Mouse (Mus musculus) embryonic facial prominence, embryonic 11.5 days (tissue): ENCODE data around the gene Wap. TPM values are rescaled to one million over a fixed set of nuclear protein-coding genes. Genes with fewer than 3 reads are reported as not detected.

Experiments
- ATAC-seq: fragments of 200-750 bp; cut with Nextera tagmentation; replicated peaks from 2 replicates; pipeline ENCODE4 v1.8.0; 2017; ENCODE audit warnings: low read depth; ENCODE audit not compliant: insufficient number of reproducible peaks, low FRiP score, low TSS enrichment
- DNase-seq: peaks from one replicate; pipeline ENCODE4 v3.0.0-alpha.2; 2015; ENCODE audit warnings: low spot score
- H3K27ac ChIP-seq: fragments of 300-500 bp; sonication (generic); replicated peaks from 2 replicates; pipeline ENCODE4 v1.5.1; 2014; ENCODE audit warnings: mild to moderate bottlenecking, low read depth, low read length, control low read depth
- H3K27me3 ChIP-seq: fragments of 300-500 bp; sonication (generic); 2 replicates; pipeline ENCODE4 v1.6.1; 2014; ENCODE audit warnings: mild to moderate bottlenecking, low read length, moderate library complexity, mixed read lengths; ENCODE audit not compliant: control insufficient read depth, insufficient read depth
- H3K36me3 ChIP-seq: fragments of 300-500 bp; sonication (generic); replicated peaks from 2 replicates; pipeline ENCODE4 v1.6.1; 2014; ENCODE audit warnings: low read depth, mild to moderate bottlenecking, low read length, moderate library complexity, mixed read lengths; ENCODE audit not compliant: control insufficient read depth, insufficient read depth
- H3K4me1 ChIP-seq: fragments of 300-500 bp; sonication (generic); 2 replicates; pipeline ENCODE4 v1.6.1; 2014; ENCODE audit warnings: low read length, mixed read lengths; ENCODE audit not compliant: control insufficient read depth, insufficient read depth
- H3K4me2 ChIP-seq: fragments of 300-500 bp; sonication (generic); 2 replicates; pipeline ENCODE4 v1.6.1; 2014; ENCODE audit warnings: low read depth, mild to moderate bottlenecking, control low read depth, low read length, moderate library complexity
- H3K4me3 ChIP-seq: fragments of 300-500 bp; sonication (generic); 2 replicates; pipeline ENCODE4 v1.5.1; 2014; ENCODE audit warnings: low read depth, low read length, control low read depth
- H3K9ac ChIP-seq: fragments of 300-500 bp; sonication (generic); replicated peaks from 2 replicates; pipeline ENCODE4 v1.6.1; 2014; ENCODE audit warnings: mild to moderate bottlenecking, control low read depth, low read length
- H3K9me3 ChIP-seq: fragments of 300-500 bp; sonication (generic); replicated peaks from 2 replicates; pipeline ENCODE4 v1.6.1; 2016; ENCODE audit warnings: mild to moderate bottlenecking, low read length, inconsistent platforms, mixed read lengths; ENCODE audit not compliant: control insufficient read depth
- WGBS: fragments of 180-500 bp; shearing (Covaris S2); extraction: QIAGEN DNeasy Blood & Tissue Kit; methylation state at CpG from one replicate; pipeline ENCODE4 v1.1.7; 2014; 5-methylcytosine and 5-hydroxymethylcytosine counted together
- polyA plus RNA-seq: library from polyadenylated mRNA; unstranded; fragments of >200 nt; fragmentation: Nextera tagmentation; extraction: Ambion mirVana; gene quantifications from 2 replicates; pipeline ENCODE4 v1.2.1, GENCODE M21; 2014

Wap gene
- polyA plus RNA-seq, 1 experiment from 2014 or later: not detected

DNA sequence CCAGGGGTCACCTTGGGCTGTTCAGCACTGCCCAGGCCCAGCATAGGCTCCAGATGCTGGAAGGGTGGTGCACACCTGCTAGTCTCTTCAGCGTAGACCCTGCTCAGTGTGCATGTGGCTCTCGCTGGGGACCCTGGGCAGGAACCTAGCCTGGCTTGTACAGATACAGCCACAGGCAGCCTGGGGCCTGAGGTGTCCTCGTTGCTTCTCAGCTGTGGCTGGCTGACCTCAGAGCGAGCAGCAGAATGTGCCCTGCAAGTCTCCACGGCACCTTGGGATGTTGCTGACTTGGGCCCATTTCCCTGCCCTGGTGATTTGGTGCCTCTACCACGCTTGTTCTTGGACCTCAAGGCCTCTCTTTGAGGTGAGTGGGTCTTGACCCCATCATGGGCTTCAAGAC is 38.6 kb downstream of the Wap start:
- Histone ChIP-seq H3K9ac (no peak overlapping the region), H3K4me3 (no peak overlapping the region), H3K4me2 (no peak overlapping the region), H3K36me3 (peaks cover 5% of the 10 kb centered on the region), H3K27me3 (peaks cover 4% of the 10 kb centered on the region), H3K4me1 (peaks cover 4% of the 10 kb centered on the region), H3K27ac (no peak overlapping the region; the same call in 1 of the 2 replicates), H3K9me3 (no peaks in the 10 kb centered on the region)
- 80% methylated on average over 6 of the region's 6 CpGs for WGBS
- no peak for ATAC-seq
- DNase-seq: no peak

DNA sequence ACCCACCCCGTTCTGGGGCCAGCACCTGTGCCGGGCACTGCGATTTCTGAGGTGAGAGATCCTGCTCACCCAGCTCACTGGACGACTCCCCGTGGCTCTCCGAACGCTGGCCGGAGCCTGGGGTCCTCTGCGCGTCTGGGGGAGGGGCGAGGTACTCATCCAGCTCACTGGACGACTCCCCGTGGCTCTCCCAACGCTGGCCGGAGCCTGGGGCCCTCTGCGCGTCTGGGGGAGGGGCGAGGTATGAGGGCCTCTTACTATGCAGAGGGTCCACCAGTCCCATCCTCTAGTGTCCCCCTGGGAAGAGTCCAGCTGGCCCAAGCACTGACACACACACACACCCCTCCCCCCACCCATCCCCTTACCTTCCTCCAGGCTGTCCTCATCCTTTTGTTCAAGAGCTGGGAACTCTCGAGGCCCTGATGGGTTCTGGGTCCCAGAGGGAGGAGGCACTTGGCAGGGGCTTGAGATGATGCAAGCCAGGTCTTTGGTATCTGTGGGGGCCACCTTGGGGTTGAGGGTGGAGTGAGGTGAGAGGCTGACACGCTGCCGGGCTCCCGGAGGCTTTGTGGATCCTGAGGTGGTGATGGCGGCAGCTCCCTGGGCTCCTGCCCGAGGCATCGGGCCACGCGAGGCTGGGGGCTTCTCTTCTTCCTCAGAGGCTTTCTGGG is 39.3 kb downstream of the Wap start:
- ATAC-seq (peak; percentile 41; the same call in 1 of the 2 replicates), DNase-seq (peak; percentile 8)
- Histone ChIP-seq H3K27ac (no peak overlapping the region; the same call in 1 of the 2 replicates), H3K4me3 (no peak overlapping the region), H3K4me2 (no peak overlapping the region; the same call in 1 of the 2 replicates), H3K9me3 (no peaks in the 10 kb centered on the region), H3K27me3 (peaks cover 3% of the 10 kb centered on the region), H3K4me1 (peaks cover 4% of the 10 kb centered on the region), H3K36me3 (peaks cover 9% of the 10 kb centered on the region), H3K9ac (peak overlapping the region; percentile 37; the same call in 1 of the 2 replicates)
- 13% methylated on average over 27 of the region's 27 CpGs for WGBS

DNA sequence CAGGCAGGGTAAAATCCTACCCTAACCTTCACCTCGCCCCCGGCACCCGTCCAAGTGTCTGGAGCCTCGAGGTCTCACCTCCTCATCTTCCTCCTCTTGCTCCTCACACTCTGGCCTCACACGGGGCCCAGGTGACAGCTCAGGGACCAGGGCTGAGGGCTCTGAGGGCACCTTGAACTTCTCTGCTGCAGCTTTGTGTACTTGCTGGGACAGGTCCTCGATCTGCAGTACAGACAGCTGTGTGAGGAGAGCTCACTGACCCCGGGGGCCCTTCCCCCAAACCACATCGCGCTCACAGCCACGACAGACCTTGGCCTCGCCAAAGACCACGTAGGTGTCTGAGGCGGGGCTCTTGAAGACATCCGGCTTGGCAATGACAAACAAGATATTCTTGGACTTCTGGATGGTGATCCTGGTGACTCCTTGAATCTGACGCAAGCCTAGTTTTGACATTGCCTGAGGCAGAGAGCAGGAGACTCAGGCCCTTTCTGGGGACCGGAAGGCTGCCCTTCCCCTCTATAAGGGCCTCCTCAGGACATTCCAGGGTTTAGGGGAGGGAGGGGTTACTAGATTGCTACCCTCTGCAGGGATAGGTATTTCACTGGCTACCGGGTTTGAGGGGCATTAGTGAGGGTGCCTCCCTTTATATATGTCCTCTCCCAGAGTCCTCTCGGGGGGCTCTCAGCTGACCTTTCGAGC is 40.1 kb downstream of the Wap start:
- Histone ChIP-seq H3K27ac (no peak overlapping the region), H3K36me3 (peaks cover 12% of the 10 kb centered on the region), H3K9me3 (no peaks in the 10 kb centered on the region), H3K9ac (no peak overlapping the region), H3K4me3 (no peak overlapping the region), H3K4me2 (no peak overlapping the region; the same call in 1 of the 2 replicates), H3K4me1 (peaks cover 4% of the 10 kb centered on the region), H3K27me3 (peaks cover 3% of the 10 kb centered on the region)
- ATAC-seq (no peak), DNase-seq (no peak)
- 50% methylated on average over 19 of the region's 19 CpGs for WGBS

DNA sequence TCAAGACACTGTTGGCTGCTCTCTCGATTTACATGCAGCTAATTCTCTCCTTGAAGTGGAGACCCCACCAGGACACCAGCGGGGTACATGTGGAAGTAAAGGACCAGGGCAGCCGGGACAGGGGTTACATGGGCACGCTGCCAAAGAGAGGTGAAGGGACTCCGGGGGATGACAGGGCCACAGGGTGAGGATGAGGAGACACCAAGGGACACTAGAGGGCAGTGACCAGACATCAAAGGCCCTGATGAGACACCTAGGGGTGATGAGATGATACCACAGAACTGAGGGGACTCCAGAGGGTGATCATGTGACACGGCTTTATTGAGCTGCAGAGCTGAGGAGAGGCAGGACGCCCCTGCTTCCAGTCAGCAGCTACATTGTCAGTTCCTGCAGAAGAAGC is 40.9 kb downstream of the Wap start:
- no peak overlapping the region for H3K27ac ChIP-seq
- H3K4me1 ChIP-seq: peaks cover 4% of the 10 kb centered on the region
- no peaks in the 10 kb centered on the region for H3K9me3 ChIP-seq
- H3K9ac ChIP-seq: no peak overlapping the region
- WGBS: 81% methylated on average over 7 of the region's 7 CpGs
- H3K36me3 ChIP-seq: peaks cover 12% of the 10 kb centered on the region
- no peak overlapping the region for H3K4me2 ChIP-seq
- no peak overlapping the region for H3K4me3 ChIP-seq
- ATAC-seq (no peak), DNase-seq (no peak)
- peaks cover under 1% of the 10 kb centered on the region for H3K27me3 ChIP-seq

DNA sequence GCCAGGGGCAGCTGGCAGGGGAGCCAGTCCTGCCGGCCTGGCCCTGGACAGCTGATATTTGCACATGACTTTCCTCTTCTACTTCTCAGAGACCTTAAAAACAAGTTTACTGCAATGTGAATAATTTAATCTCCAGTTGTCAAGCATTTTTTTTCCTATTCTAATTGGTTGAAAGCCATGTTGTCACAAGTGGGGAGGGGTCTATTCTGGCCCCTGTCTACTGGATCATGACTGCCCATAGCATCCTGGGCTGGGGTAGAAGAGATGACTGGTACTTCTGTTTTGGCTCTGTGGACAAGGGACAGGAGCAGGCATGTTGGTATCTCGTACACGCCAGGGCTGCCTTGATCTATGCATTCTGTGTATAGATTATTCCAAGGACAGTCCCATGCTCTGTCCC is 41.8 kb downstream of the Wap start:
- Histone ChIP-seq H3K4me3 (no peak overlapping the region), H3K4me2 (no peak overlapping the region), H3K9me3 (no peaks in the 10 kb centered on the region), H3K36me3 (peaks cover 12% of the 10 kb centered on the region), H3K27me3 (no peaks in the 10 kb centered on the region), H3K27ac (no peak overlapping the region), H3K4me1 (peaks cover 4% of the 10 kb centered on the region), H3K9ac (no peak overlapping the region)
- 80% methylated on average over 3 of the region's 3 CpGs for WGBS
- no peak for DNase-seq
- ATAC-seq: no peak

DNA sequence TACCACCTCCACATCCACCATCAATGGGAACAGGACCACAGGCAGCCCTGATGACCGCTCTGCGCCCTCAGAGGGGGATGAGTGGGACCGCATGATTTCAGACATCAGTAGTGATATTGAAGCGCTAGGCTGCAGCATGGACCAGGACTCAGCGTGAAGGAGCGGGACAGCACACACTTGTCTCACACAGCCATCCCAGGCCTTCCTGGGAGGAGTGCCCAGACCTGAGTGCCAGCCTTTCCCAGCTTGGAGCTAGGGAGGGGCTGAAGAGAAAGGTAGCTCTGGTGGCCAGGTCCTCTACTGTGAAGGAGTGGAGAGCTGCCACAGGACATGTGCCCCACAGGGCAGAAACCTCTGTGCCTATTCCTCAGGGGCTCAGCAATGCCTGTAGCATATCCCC is 42.2 kb downstream of the Wap start:
- peaks cover 12% of the 10 kb centered on the region for H3K36me3 ChIP-seq
- peaks cover 4% of the 10 kb centered on the region for H3K4me1 ChIP-seq
- no peak overlapping the region for H3K27ac ChIP-seq
- H3K9me3 ChIP-seq: no peaks in the 10 kb centered on the region
- H3K9ac ChIP-seq: no peak overlapping the region
- no peak overlapping the region for H3K4me2 ChIP-seq
- H3K27me3 ChIP-seq: no peaks in the 10 kb centered on the region
- ATAC-seq (no peak), DNase-seq (no peak)
- 96% methylated on average over 6 of the region's 6 CpGs for WGBS
- H3K4me3 ChIP-seq: no peak overlapping the region

DNA sequence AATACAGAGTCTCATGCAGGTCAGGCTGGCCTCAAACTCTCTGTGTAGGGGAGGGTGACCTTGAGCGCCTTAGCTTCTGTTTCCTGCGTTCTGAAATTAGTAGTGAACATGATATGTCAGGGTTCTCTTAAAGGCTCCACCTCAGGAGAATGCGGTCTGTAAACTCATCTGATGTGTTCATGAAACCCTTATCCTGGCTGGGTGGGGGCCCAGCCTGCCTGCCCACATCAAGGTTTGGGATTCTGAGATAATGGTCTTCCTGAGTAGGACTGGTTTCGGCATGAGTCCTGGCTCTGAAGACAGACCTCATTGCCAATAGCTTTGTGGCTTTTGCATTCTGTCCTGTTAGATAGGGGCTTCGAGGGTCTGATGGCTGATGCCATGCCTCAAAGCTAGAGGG is 43.1 kb downstream of the Wap start:
- Histone ChIP-seq H3K9ac (no peak overlapping the region), H3K27ac (no peak overlapping the region), H3K4me3 (no peak overlapping the region), H3K27me3 (no peaks in the 10 kb centered on the region), H3K4me2 (no peak overlapping the region), H3K4me1 (peaks cover 4% of the 10 kb centered on the region), H3K36me3 (peaks cover 17% of the 10 kb centered on the region), H3K9me3 (no peaks in the 10 kb centered on the region)
- DNase-seq (no peak), ATAC-seq (no peak)
- WGBS: 94% methylated on average over 5 of the region's 5 CpGs

DNA sequence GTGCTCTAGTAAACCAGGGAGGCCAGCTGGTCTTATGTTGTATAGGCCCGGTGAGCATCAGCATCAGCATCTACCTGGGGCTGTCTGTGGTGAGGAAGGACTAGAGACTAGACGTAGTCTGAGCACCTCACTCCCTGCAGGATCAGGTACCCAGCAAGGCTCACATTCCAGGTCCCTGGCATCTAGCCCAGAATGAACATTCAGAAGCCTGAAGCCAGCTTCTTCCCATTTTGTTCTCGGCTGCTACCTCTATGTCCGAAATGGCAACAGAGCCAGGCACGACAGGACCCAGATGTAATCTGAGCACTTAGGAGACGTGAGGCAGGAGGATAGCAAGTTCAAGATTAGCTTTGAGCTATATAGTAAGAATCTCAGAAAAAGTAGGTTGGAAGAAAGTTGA is 43.6 kb downstream of the Wap start:
- Histone ChIP-seq H3K27me3 (no peaks in the 10 kb centered on the region), H3K4me3 (no peak overlapping the region), H3K27ac (no peak overlapping the region), H3K36me3 (peaks cover 17% of the 10 kb centered on the region), H3K9me3 (no peaks in the 10 kb centered on the region), H3K4me2 (no peak overlapping the region), H3K4me1 (peaks cover 4% of the 10 kb centered on the region), H3K9ac (no peak overlapping the region)
- ATAC-seq: no peak
- 89% methylated on average over 6 of the region's 6 CpGs for WGBS
- no peak for DNase-seq
